Mouse (Mus musculus) myocyte (in vitro differentiated cells): ENCODE results near the gene Notch2. TPM values are rescaled to one million over a fixed set of nuclear protein-coding genes. Genes with fewer than 3 reads are reported as not detected.
"Not testable (repeated sequence)": the region's sequence is repeated elsewhere in the genome, so short reads cannot be mapped to it uniquely, and the experiment has no call there.

Source experiments
- H3K27me3 ChIP-seq: one replicate; pipeline ENCODE4 v1.6.1; 2011; ENCODE audit not compliant: control insufficient read depth, insufficient read depth, insufficient read length
- H3K36me3 ChIP-seq: one replicate; pipeline ENCODE4 v1.6.1; 2011; ENCODE audit not compliant: control insufficient read depth, insufficient read depth
- H3K4me2 ChIP-seq: one replicate; pipeline ENCODE4 v1.6.1; 2011; ENCODE audit warnings: low read depth, control low read depth
- H3K4me3 ChIP-seq: one replicate; pipeline ENCODE4 v1.5.1; 2011; ENCODE audit warnings: mild to moderate bottlenecking, control low read depth, moderate library complexity
- H3K79me2 ChIP-seq: one replicate; pipeline ENCODE4 v1.6.1; 2011; ENCODE audit not compliant: control insufficient read depth, insufficient read depth
- H3ac ChIP-seq: one replicate; pipeline ENCODE4 v1.6.1; 2011; ENCODE audit not compliant: control insufficient read depth, insufficient read length
- CEBPB ChIP-seq: IDR thresholded peaks from 2 replicates; pipeline ENCODE4 v1.6.1; 2011; ENCODE audit warnings: mild to moderate bottlenecking, moderate library complexity; ENCODE audit not compliant: poor library complexity, insufficient read depth, severe bottlenecking
- E2F4 ChIP-seq: IDR thresholded peaks from one replicate; pipeline ENCODE4 v1.6.1; 2011; ENCODE audit warnings: mild to moderate bottlenecking, control low read depth, moderate library complexity; ENCODE audit not compliant: insufficient read depth
- MAX ChIP-seq: IDR thresholded peaks from one replicate; pipeline ENCODE4 v1.6.1; 2011; ENCODE audit warnings: low read depth, mild to moderate bottlenecking, control low read depth
- MYOD1 ChIP-seq, 3 experiments: IDR thresholded peaks; one replicate each; pipeline ENCODE4 v1.6.1; 2011; ENCODE audit warnings: control low read depth in 2 of 3, low read depth in 2 of 3, mild to moderate bottlenecking in 2 of 3, moderate library complexity in 1 of 3; ENCODE audit not compliant: insufficient read length in 2 of 3, control insufficient read depth in 1 of 3
- MYOG ChIP-seq, 3 experiments: IDR thresholded peaks; one replicate each; pipeline ENCODE4 v1.6.1; 2011; ENCODE audit warnings: control low read depth in 2 of 3, low read depth in 2 of 3, mild to moderate bottlenecking in 2 of 3; ENCODE audit not compliant: insufficient read length in 2 of 3, control insufficient read depth in 1 of 3, insufficient read depth in 1 of 3
- POLR2A ChIP-seq: IDR thresholded peaks from one replicate; pipeline ENCODE4 v1.6.1; 2011; ENCODE audit warnings: low read depth, mild to moderate bottlenecking, control low read depth, moderate library complexity; ENCODE audit not compliant: insufficient read length
- POLR2AphosphoS2 ChIP-seq: IDR thresholded peaks from one replicate; pipeline ENCODE4 v1.6.1; 2011; ENCODE audit warnings: low read depth, control low read depth; ENCODE audit not compliant: insufficient read length
- REST ChIP-seq: IDR thresholded peaks from one replicate; pipeline ENCODE4 v1.6.1; 2011; ENCODE audit warnings: mild to moderate bottlenecking, control low read depth, moderate library complexity; ENCODE audit not compliant: insufficient read depth, insufficient read length
- SRF ChIP-seq: IDR thresholded peaks from one replicate; pipeline ENCODE4 v1.6.1; 2011; ENCODE audit warnings: low read depth; ENCODE audit not compliant: control insufficient read depth, insufficient read length
- TCF12 ChIP-seq: IDR thresholded peaks from one replicate; pipeline ENCODE4 v1.6.1; 2011; ENCODE audit warnings: mild to moderate bottlenecking, control low read depth; ENCODE audit not compliant: poor library complexity, insufficient read depth, severe bottlenecking
- TCF3 ChIP-seq: IDR thresholded peaks from one replicate; pipeline ENCODE4 v1.6.1; 2011; ENCODE audit warnings: low read depth, control low read depth; ENCODE audit not compliant: insufficient read length
- USF1 ChIP-seq: IDR thresholded peaks from one replicate; pipeline ENCODE4 v1.6.1; 2011; ENCODE audit warnings: low read depth, mild to moderate bottlenecking, control low read depth, moderate library complexity
- polyA plus RNA-seq: library from polyadenylated mRNA; unstranded; fragments of >200 nt; fragmentation: generic; extraction: Trizol; gene quantifications from one replicate; pipeline ENCODE4 v1.2.1, GENCODE M21; 2012; ENCODE audit warnings: missing spikeins

Gene Notch2
- polyA plus RNA-seq, 1 experiment = 15.1 TPM

- H3K36me3 ChIP-seq = peaks cover 46% of the 10 kb centered on the region
- no peak overlapping the region for H3K4me3 ChIP-seq
- TF ChIP-seq CEBPB = no peak
- TF ChIP-seq SRF = no peak
- TF ChIP-seq USF1 = no peak
- no peak for TF ChIP-seq POLR2AphosphoS2
- TF ChIP-seq REST = no peak
- TF ChIP-seq TCF3 = no peak
- TF ChIP-seq MAX = no peak
- no peak for TF ChIP-seq MYOD1 (IDR thresholded peaks at IDR 0.05; ENCODE audit: control insufficient read depth in 1 of 3, insufficient read length in 2 of 3, low read depth in 2 of 3)
- no peak for TF ChIP-seq TCF12
- no peak for TF ChIP-seq MYOG (IDR thresholded peaks at IDR 0.05; ENCODE audit: control insufficient read depth in 1 of 3, insufficient read depth in 1 of 3, insufficient read length in 2 of 3, low read depth in 2 of 3)
- no peak for TF ChIP-seq POLR2A
- no peak for TF ChIP-seq E2F4
- H3K27me3 ChIP-seq = no peaks in the 10 kb centered on the region
- no peak overlapping the region for H3ac ChIP-seq
- H3K4me2 ChIP-seq = no peak overlapping the region
- no peaks in the 10 kb centered on the region for H3K79me2 ChIP-seq
Observed at GRCm38 (mm10) chr3:98110610-98111009, 97.3 kb downstream of the Notch2 start.

DNA sequence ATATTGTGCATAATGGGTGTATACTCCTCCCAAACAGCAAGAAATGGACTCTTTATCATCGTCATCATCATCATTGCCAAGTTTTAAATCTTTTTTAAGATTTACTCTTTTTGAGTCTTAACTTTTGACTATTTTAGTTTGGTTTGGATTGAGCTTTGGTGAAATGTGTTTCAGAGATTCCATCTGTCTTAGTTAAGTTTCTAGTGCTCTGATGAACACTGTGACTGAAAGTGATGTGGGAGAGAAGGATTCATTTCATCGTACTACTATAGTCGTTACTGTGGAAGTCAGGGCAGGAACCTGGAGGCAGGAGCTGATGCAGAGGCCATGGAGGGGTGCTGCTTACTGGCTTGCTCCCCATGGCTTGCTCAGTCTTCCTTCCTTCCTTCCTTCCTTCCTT lies 104.9 kb downstream of the Notch2 start:
- Histone ChIP-seq H3K27me3 (no peaks in the 10 kb centered on the region), H3K36me3 (peaks cover 67% of the 10 kb centered on the region), H3ac (no peak overlapping the region), H3K79me2 (no peaks in the 10 kb centered on the region), H3K4me2 (no peak overlapping the region), H3K4me3 (no peak overlapping the region)
- TF ChIP-seq MAX (no peak), MYOG (IDR thresholded peaks at IDR 0.05; ENCODE audit: control insufficient read depth in 1 of 3, insufficient read depth in 1 of 3, insufficient read length in 2 of 3, low read depth in 2 of 3) (no peak), MYOD1 (IDR thresholded peaks at IDR 0.05; ENCODE audit: control insufficient read depth in 1 of 3, insufficient read length in 2 of 3, low read depth in 2 of 3) (no peak), SRF (no peak), POLR2AphosphoS2 (no peak), POLR2A (no peak)

DNA sequence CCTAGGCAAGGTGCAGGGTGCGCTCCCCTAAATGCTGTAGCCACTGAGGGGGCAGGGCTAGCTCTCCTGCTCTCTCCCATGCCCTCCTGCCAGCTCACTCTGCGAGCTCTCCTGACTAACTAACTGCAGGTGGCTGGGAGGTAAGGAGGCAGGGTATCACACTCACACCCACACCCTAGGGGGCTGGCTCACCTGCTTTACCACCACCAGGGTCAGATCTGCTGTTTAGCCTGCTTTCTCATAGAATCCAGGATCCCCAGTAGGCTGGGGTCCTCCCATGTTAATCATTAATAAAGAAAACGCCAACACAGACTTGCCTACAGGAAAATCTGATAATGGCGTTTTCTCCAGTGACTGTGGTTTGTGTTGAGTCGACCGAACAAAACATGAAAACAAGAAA lies 106.0 kb downstream of the Notch2 start:
- Histone ChIP-seq H3K4me2 (no peak overlapping the region), H3K4me3 (no peak overlapping the region), H3ac (no peak overlapping the region), H3K27me3 (no peaks in the 10 kb centered on the region), H3K79me2 (no peaks in the 10 kb centered on the region), H3K36me3 (peaks cover 69% of the 10 kb centered on the region)
- TF ChIP-seq USF1 = no peak
- TF ChIP-seq MYOG (IDR thresholded peaks at IDR 0.05; ENCODE audit: control insufficient read depth in 1 of 3, insufficient read depth in 1 of 3, insufficient read length in 2 of 3, low read depth in 2 of 3) = no peak
- no peak for TF ChIP-seq E2F4
- TF ChIP-seq MYOD1 (IDR thresholded peaks at IDR 0.05; ENCODE audit: control insufficient read depth in 1 of 3, insufficient read length in 2 of 3, low read depth in 2 of 3) = no peak
- TF ChIP-seq POLR2A = no peak
- no peak for TF ChIP-seq MAX
- no peak for TF ChIP-seq TCF12
- no peak for TF ChIP-seq TCF3
- no peak for TF ChIP-seq REST
- no peak for TF ChIP-seq POLR2AphosphoS2
- TF ChIP-seq CEBPB = no peak
- no peak for TF ChIP-seq SRF

GRCm38 (mm10) chr3:98120884-98121283 lies 107.6 kb downstream of the Notch2 start:
- H3K79me2 ChIP-seq = no peaks in the 10 kb centered on the region
- peaks cover 75% of the 10 kb centered on the region for H3K36me3 ChIP-seq
- TF ChIP-seq REST = no peak
- TF ChIP-seq SRF = no peak
- no peak overlapping the region for H3K4me2 ChIP-seq
- no peaks in the 10 kb centered on the region for H3K27me3 ChIP-seq
- no peak overlapping the region for H3K4me3 ChIP-seq
- H3ac ChIP-seq = no peak overlapping the region

DNA sequence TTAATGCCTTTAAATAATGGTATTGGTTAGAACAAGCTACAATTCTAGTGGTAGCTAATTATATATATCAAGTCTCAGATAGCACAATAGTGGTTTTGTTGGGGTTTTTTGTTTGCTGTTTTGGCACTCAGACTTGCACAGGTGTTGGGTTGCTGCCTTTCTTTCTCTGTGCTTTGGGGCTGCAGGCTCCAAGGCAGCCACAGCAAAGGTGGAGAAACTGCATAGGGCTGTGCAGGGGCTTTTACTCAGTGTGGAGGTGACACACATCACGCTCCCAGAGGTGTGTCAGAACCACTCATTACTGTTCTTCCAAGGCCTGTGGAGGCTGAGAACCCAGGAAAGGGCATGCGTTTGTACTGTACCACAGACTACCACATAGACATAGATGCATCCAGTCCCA lies 114.4 kb downstream of the Notch2 start:
- H3K4me2 ChIP-seq = no peak overlapping the region
- no peaks in the 10 kb centered on the region for H3K27me3 ChIP-seq
- H3K4me3 ChIP-seq = no peak overlapping the region
- H3ac ChIP-seq = no peak overlapping the region
- peaks cover 42% of the 10 kb centered on the region for H3K36me3 ChIP-seq
- TF ChIP-seq MAX = no peak
- no peak for TF ChIP-seq TCF3
- no peak for TF ChIP-seq E2F4
- H3K79me2 ChIP-seq = no peaks in the 10 kb centered on the region

GRCm38 (mm10) chr3:98128716-98129115 lies 115.4 kb downstream of the Notch2 start:
- no peak overlapping the region for H3K4me3 ChIP-seq
- no peaks in the 10 kb centered on the region for H3K27me3 ChIP-seq
- H3K36me3 ChIP-seq = peaks cover 35% of the 10 kb centered on the region
- no peak overlapping the region for H3K4me2 ChIP-seq
- H3K79me2 ChIP-seq = no peaks in the 10 kb centered on the region
- TF ChIP-seq SRF (no peak), MAX (no peak), USF1 (no peak), REST (no peak), MYOG (IDR thresholded peaks at IDR 0.05; ENCODE audit: control insufficient read depth in 1 of 3, insufficient read depth in 1 of 3, insufficient read length in 2 of 3, low read depth in 2 of 3) (no peak), CEBPB (no peak), MYOD1 (IDR thresholded peaks at IDR 0.05; ENCODE audit: control insufficient read depth in 1 of 3, insufficient read length in 2 of 3, low read depth in 2 of 3) (no peak), POLR2A (no peak), TCF3 (no peak), E2F4 (no peak), TCF12 (no peak), POLR2AphosphoS2 (no peak)
- no peak overlapping the region for H3ac ChIP-seq

GRCm38 (mm10) chr3:98132140-98132539 lies 118.8 kb downstream of the Notch2 start:
- not testable (repeated sequence) for H3ac ChIP-seq, H3K4me2 ChIP-seq, H3K4me3 ChIP-seq, H3K27me3 ChIP-seq, H3K79me2 ChIP-seq
- H3K36me3 ChIP-seq = peaks cover 29% of the 10 kb centered on the region
